8 mouse cellular contexts compared by ENCODE assay signal in the genomic region with DNA sequence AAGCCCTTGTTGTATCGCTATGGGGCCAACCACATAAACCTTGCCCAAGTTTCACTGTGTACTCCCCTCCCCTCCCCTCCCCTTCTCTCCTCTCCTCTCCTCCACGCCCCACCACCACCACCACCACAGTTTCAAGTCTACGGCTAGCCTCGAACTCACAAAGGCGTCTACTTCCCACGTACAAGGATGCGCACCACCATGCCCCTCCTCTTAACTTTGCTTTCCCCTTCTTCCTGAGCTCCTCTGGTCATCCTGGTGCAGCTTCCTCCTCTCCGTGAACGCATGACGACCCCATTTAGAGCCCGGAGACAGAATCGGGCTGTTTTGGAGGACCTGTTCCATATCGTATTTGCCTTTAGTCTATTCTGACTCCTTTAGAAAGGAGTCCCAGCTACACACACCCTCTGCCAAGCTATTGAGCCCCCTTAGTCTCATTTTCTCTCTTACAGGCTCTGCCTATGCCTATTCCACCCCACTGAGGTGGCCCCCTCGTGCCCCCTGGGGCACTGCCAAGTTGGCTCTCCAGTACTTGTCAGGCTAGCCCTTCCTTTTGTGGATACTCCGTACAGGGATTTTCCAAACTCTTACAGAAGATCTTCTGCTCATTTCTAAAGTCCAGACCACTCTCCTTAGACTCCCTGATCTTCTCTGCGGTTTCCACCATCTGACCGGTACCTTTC. TPM values are rescaled to one million over a fixed set of nuclear protein-coding genes. Genes with fewer than 3 reads are reported as not detected.
DNase-seq lines count a peak whose midpoint lies in the region; ATAC-seq and TF ChIP-seq lines count a peak whose summit lies in the region.

No protein-coding gene starts in this region.

- H3K4me2 ChIP-seq in lung, embryonic 16.5 days (ENCODE audit: low read depth, low read length) = no peak overlapping the region

- ATAC-seq in lung, embryonic 16.5 days (ENCODE audit: low read depth) = no peak
- no peak for ATAC-seq in monocyte, adult 5-6 weeks (replicated peaks; ENCODE audit: insufficient number of reproducible peaks, low FRiP score, low TSS enrichment, poor library complexity, severe bottlenecking)

- H3K4me3 ChIP-seq in lung, embryonic 16.5 days (ENCODE audit: low read length) = peak overlapping the region; percentile 71
- no peak overlapping the region for H3K4me3 ChIP-seq in lung, adult 2 months (replicated peaks; ENCODE audit: extremely low read depth, low read depth, low read length)
- peak overlapping the region; percentile 67; the same call in 1 of the 2 replicates for H3K4me3 ChIP-seq in olfactory bulb, adult 2 months (ENCODE audit: insufficient read depth, low read depth, low read length)

- TF ChIP-seq CTCF in lung, adult 2 months (IDR thresholded peaks at IDR 0.05; ENCODE audit: insufficient read depth, low read length) = no peak
- no peak for TF ChIP-seq CTCF in olfactory bulb, adult 2 months (IDR thresholded peaks at IDR 0.05; ENCODE audit: insufficient read depth, low read depth, low read length)

- no peaks in the 10 kb centered on the region for H3K9me3 ChIP-seq in lung, embryonic 16.5 days (ENCODE audit: control insufficient read depth, low read length)

- no peak overlapping the region for H3K9ac ChIP-seq in lung, embryonic 16.5 days (ENCODE audit: low read length)

- TF ChIP-seq POLR2A in lung, adult 2 months (IDR thresholded peaks at IDR 0.05; ENCODE audit: borderline replicate concordance, extremely low read depth, low read depth, low read length) = no peak
- TF ChIP-seq POLR2A in olfactory bulb, adult 2 months (IDR thresholded peaks at IDR 0.05; ENCODE audit: insufficient read depth, low read depth, low read length) = no peak

- WGBS in lung, embryonic 16.5 days = 14% methylated on average over 17 of the region's 17 CpGs
- 19% methylated on average over 17 of the region's 17 CpGs for WGBS in lung, adult 2 months
- WGBS in olfactory bulb, adult 2 months = 13% methylated on average over 17 of the region's 17 CpGs

- H3K36me3 ChIP-seq in lung, embryonic 16.5 days (ENCODE audit: control insufficient read depth, insufficient read depth, low read length) = no peaks in the 10 kb centered on the region

- peaks cover 45% of the 10 kb centered on the region for H3K27me3 ChIP-seq in lung, embryonic 16.5 days (ENCODE audit: control insufficient read depth, insufficient read depth, low read depth, low read length)

- peaks cover 33% of the 10 kb centered on the region for H3K4me1 ChIP-seq in lung, embryonic 16.5 days (replicated peaks; ENCODE audit: control insufficient read depth, insufficient read depth, low read length)
- peaks cover 16% of the 10 kb centered on the region for H3K4me1 ChIP-seq in lung, adult 2 months (ENCODE audit: control insufficient read depth, insufficient read depth, low read length)
- H3K4me1 ChIP-seq in olfactory bulb, adult 2 months (ENCODE audit: control insufficient read depth, insufficient read depth, low read length) = peaks cover 32% of the 10 kb centered on the region

- DNase-seq in adrenal gland, adult (ENCODE audit: inconsistent age in 2 of 2, low spot score in 1 of 2) = peak; percentile 45 to 59
- no peak for DNase-seq in adrenal gland, postnatal 10 days
- no peak for DNase-seq in lung, adult 2 months
- peak; percentile 61 for DNase-seq in induced T-regulatory cell, adult 2 months (ENCODE audit: low read depth)
- no peak for DNase-seq in frontal cortex, adult 2 months (ENCODE audit: extremely low spot score in 1 of 2, low spot score in 1 of 2)

- H3K27ac ChIP-seq in lung, embryonic 16.5 days (ENCODE audit: low read length) = no peak overlapping the region
- 0 out of 2 replicates have a peak overlapping the region, but pooled peaks have one; percentile 16 for H3K27ac ChIP-seq in olfactory bulb, adult 2 months (ENCODE audit: insufficient read depth, low read depth, low read length)

RNA-seq across cellular contexts. Expression of gene Hic1, which starts 2.0 kb away (rescaled TPM):
- 10 to 100 TPM; 23.6 to 24.5 TPM for total RNA-seq in adrenal gland, postnatal 10 days (2021)
- 8.4 and 8.5 TPM in 2 replicates for polyA plus RNA-seq in lung, embryonic 16.5 days (2015; fragmentation: Nextera tagmentation; extraction: Ambion mirVana)
- 21.4 and 33.8 TPM in 2 replicates for polyA plus RNA-seq in lung, adult 2 months (2012; rRNA removed)
- not detected in 2 replicates for polyA plus RNA-seq in olfactory bulb, adult 2 months (2012; ENCODE audit: insufficient read depth, insufficient read length, low replicate concordance, missing spikeins)
- polyA plus RNA-seq in frontal cortex, adult 2 months (2012; rRNA removed) = 4.1 and 4.2 TPM in 2 replicates
- total RNA-seq in monocyte, adult 5-6 weeks (2017) = 0.11 to 0.95 TPM (median 0.78 TPM) in 3 replicates

RNA-seq across cellular contexts. Expression of gene Ovca2, which starts 7.3 kb away (rescaled TPM):
- total RNA-seq in adrenal gland, postnatal 10 days (2021) = 10 to 100 TPM; 13.5 to 18.1 TPM
- 24.0 and 24.2 TPM in 2 replicates for polyA plus RNA-seq in lung, embryonic 16.5 days (2015; fragmentation: Nextera tagmentation; extraction: Ambion mirVana)
- 15.3 and 21.1 TPM in 2 replicates for polyA plus RNA-seq in lung, adult 2 months (2012; rRNA removed)
- polyA plus RNA-seq in olfactory bulb, adult 2 months (2012; ENCODE audit: insufficient read depth, insufficient read length, low replicate concordance, missing spikeins) = not detected in 2 replicates
- polyA plus RNA-seq in frontal cortex, adult 2 months (2012; rRNA removed) = 17.3 and 18.5 TPM in 2 replicates
- total RNA-seq in monocyte, adult 5-6 weeks (2017) = 8.5 to 15.8 TPM (median 9.5 TPM) in 3 replicates

RNA-seq across cellular contexts. Expression of gene Dph1, which starts 19.7 kb away (rescaled TPM):
- 10 to 100 TPM; 23.1 to 24.2 TPM for total RNA-seq in adrenal gland, postnatal 10 days (2021)
- 17.1 and 17.9 TPM in 2 replicates for polyA plus RNA-seq in lung, embryonic 16.5 days (2015; fragmentation: Nextera tagmentation; extraction: Ambion mirVana)
- 21.0 and 25.7 TPM in 2 replicates for polyA plus RNA-seq in lung, adult 2 months (2012; rRNA removed)
- polyA plus RNA-seq in olfactory bulb, adult 2 months (2012; ENCODE audit: insufficient read depth, insufficient read length, low replicate concordance, missing spikeins) = not detected in 2 replicates
- polyA plus RNA-seq in frontal cortex, adult 2 months (2012; rRNA removed) = 21.2 and 22.2 TPM in 2 replicates
- 3.0 to 22.9 TPM (median 3.2 TPM) in 3 replicates for total RNA-seq in monocyte, adult 5-6 weeks (2017)

RNA-seq across cellular contexts. Expression of gene Rtn4rl1, which starts 22.3 kb away (rescaled TPM):
- 10 to 100 TPM; 25.2 to 27.8 TPM for total RNA-seq in adrenal gland, postnatal 10 days (2021)
- 2.0 and 2.9 TPM in 2 replicates for polyA plus RNA-seq in lung, embryonic 16.5 days (2015; fragmentation: Nextera tagmentation; extraction: Ambion mirVana)
- 11.6 and 12.5 TPM in 2 replicates for polyA plus RNA-seq in lung, adult 2 months (2012; rRNA removed)
- not detected in 2 replicates for polyA plus RNA-seq in olfactory bulb, adult 2 months (2012; ENCODE audit: insufficient read depth, insufficient read length, low replicate concordance, missing spikeins)
- 25.3 and 28.1 TPM in 2 replicates for polyA plus RNA-seq in frontal cortex, adult 2 months (2012; rRNA removed)
- total RNA-seq in monocyte, adult 5-6 weeks (2017) = 1.5 to 3.6 TPM (median 2.2 TPM) in 3 replicates

Comparison
In these comparisons a context has a peak if more than half of its experiments do, and no peak if none do; other contexts are left out.
1. DNase-seq: peak in adrenal gland, adult (2 of 2) and induced T-regulatory cell, adult 2 months (single experiment); none in adrenal gland, postnatal 10 days (single experiment), lung, adult 2 months (single experiment) and frontal cortex, adult 2 months (0 of 2).
2. RNA of gene Ovca2, which starts 7.3 kb away (polyA plus RNA-seq): 24.0 to 24.2 TPM in lung, embryonic 16.5 days, 15.3 to 21.1 TPM in lung, adult 2 months and 17.3 to 18.5 TPM in frontal cortex, adult 2 months; not detected in olfactory bulb, adult 2 months; every median in the first group is over 10 times any median in the second.
3. RNA of gene Dph1, which starts 19.7 kb away (polyA plus RNA-seq): 21.0 to 25.7 TPM in lung, adult 2 months, 21.2 to 22.2 TPM in frontal cortex, adult 2 months and 17.1 to 17.9 TPM in lung, embryonic 16.5 days; not detected in olfactory bulb, adult 2 months; every median in the first group is over 10 times any median in the second.